Mouse (Mus musculus): Measurements from ENCODE around the gene Rem1.
A peak's percentile ranks its signal among the peaks of the same experiment; 100 is the strongest.

The Rem1 gene

DNA sequence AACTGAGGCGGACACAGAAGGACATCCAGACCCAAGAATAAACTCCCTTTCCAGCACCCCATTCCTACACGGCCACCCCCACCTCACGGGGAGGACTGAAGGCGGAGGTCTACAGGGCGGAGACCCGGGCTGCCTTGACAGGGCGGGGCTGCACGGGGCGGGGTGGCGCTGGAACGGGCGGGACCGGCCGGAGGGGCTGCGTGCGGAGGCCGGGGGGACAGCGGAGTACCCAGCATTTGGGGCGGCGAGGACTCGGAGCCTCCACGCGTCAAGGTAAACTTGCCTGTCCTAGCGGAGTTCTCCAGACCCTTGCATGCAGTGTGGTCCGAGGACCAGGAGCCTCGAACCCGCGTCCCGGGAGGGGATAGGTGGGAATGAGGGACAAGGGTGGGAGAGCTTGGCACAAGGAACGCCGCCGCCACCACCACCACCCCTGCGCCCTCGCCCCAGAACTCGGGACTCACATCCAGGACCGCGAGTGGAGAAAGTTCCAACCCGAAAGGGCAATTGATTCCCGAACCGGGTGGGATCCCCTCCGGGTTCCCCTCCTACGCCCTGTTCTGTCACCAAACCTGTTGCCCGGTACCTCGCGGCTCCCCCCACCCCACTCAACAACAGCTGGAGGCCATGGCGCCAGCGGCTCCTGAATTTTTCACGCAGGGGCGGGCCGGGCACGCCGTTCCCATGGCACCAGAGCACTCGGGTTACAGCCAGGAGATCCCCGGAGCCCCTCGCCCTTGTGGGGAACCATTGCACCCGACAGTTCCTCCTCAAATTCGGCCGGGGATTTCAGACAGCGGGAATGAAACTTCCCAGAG is at the start of gene Rem1:
TSS of gene Rem1 (plus strand) at position 178 of the 818 bp plus-strand sequence.
- no peak for DNase-seq (ENCODE audit: low read depth)

GRCm38 (mm10) chr2:152580107-152580506 is 46.6 kb upstream of the Rem1 start, which contains the start of gene Defb19:
TSS of gene Defb19 (minus strand) at chr2:152580312.
- DNase-seq (ENCODE audit: low read depth): no peak

- no peak for DNase-seq (ENCODE audit: low read depth)
These were observed 46.1 kb upstream of the Rem1 start for GRCm38 (mm10) chr2:152580612-152581011.

- DNase-seq (ENCODE audit: low read depth): peak; percentile 39
These were observed 39.7 kb upstream of the Rem1 start for GRCm38 (mm10) chr2:152586926-152587560.

- DNase-seq (ENCODE audit: low read depth): no peak
These were observed 38.3 kb upstream of the Rem1 start for GRCm38 (mm10) chr2:152588450-152588849.

DNA sequence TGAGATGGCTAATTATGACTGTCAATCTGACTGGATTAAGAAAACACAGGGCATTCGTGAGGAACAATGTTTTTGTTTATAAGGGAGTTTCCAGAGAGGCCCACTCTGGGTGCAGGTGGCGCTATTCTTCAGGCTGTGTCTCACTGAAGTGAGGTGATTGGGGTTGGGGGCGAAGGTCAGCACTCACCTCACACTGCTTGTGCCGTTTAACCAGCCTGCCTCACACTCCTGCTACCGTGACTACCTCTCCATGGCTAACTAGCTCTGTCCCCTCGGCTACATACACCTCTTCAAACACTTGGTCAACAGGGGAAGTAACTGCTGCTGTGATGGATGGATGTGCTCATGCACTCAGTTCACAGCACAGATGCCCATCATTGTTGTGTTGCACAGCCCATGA is 37.7 kb upstream of the Rem1 start:
- no peak for DNase-seq (ENCODE audit: low read depth)

- DNase-seq (ENCODE audit: low read depth): no peak
These were observed 27.5 kb upstream of the Rem1 start, which contains the start of gene Defb45 for GRCm38 (mm10) chr2:152599299-152599698. TSS of gene Defb45 (minus strand) at chr2:152599399.

- no peak for DNase-seq (ENCODE audit: low read depth)
These were observed 26.7 kb upstream of the Rem1 start for GRCm38 (mm10) chr2:152600076-152600475.

- peak; percentile 80 for DNase-seq (ENCODE audit: low read depth)
These were observed 25.3 kb upstream of the Rem1 start for GRCm38 (mm10) chr2:152601275-152601960.

GRCm38 (mm10) chr2:152604057-152604456 is 22.7 kb upstream of the Rem1 start, which contains the start of gene Defb36:
TSS of gene Defb36 (plus strand) at chr2:152604327.
- peak; percentile 37 for DNase-seq (ENCODE audit: low read depth)

GRCm38 (mm10) chr2:152607746-152608145 is 19.0 kb upstream of the Rem1 start:
- DNase-seq (ENCODE audit: low read depth): no peak

- no peak for DNase-seq (ENCODE audit: low read depth)
These were observed 18.0 kb upstream of the Rem1 start for GRCm38 (mm10) chr2:152608719-152609118.

- DNase-seq (ENCODE audit: low read depth): no peak
These were observed 14.6 kb upstream of the Rem1 start for GRCm38 (mm10) chr2:152612193-152612592.

DNA sequence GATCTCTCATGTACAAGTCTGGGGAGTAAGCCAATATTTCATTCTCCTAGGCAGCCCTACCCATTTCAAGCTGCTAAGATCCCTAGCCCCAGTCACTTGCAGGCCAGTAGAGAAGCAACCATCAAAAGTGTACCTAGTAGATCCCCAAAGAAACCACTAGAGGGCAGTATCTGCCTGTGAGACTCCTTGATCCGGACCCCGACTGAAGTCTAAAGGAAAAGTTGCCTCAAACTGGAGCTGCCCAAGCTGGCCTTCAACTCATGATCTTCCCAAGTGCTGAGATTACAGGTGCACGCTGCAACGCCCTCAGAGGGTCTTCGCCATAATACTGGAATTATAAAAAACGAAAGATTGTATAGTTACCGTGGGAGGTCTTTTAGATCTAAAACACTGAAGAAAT is 11.2 kb upstream of the Rem1 start:
- peak; percentile 83 for DNase-seq (ENCODE audit: low read depth)

GRCm38 (mm10) chr2:152616470-152616869 is 10.3 kb upstream of the Rem1 start:
- no peak for DNase-seq (ENCODE audit: low read depth)

GRCm38 (mm10) chr2:152617374-152617773 is 9.4 kb upstream of the Rem1 start:
- DNase-seq (ENCODE audit: low read depth): peak; percentile 63

- peak; percentile 19 for DNase-seq (ENCODE audit: low read depth)
These were observed 6.2 kb upstream of the Rem1 start for GRCm38 (mm10) chr2:152620367-152621134.

DNA sequence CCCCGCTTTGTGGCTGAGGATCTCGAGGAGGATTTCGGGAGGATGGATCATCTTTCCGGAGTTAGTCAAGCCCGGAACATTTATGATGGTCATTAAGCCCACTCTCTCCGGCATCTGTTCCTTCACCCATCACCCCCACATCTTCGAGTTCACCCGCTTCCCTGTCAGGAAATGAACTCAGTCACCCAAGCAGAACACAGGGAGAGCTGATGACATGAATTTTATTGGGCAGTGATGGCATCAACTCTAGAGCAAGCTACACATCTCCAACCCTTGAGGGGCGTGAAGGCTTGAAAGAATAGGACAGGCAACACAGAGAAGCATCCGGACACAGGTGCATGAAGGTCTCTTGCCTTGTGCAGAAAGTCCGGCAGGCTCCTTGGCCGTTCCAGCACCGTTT is 4.6 kb upstream of the Rem1 start:
- no peak for DNase-seq (ENCODE audit: low read depth)

- DNase-seq (ENCODE audit: low read depth): no peak
These were observed 3.8 kb upstream of the Rem1 start, which contains the start of gene Defb25 for GRCm38 (mm10) chr2:152622953-152623352. TSS of gene Defb25 (minus strand) at chr2:152623053.

GRCm38 (mm10) chr2:152624566-152624965 is 2.2 kb upstream of the Rem1 start:
- DNase-seq (ENCODE audit: low read depth): no peak

DNA sequence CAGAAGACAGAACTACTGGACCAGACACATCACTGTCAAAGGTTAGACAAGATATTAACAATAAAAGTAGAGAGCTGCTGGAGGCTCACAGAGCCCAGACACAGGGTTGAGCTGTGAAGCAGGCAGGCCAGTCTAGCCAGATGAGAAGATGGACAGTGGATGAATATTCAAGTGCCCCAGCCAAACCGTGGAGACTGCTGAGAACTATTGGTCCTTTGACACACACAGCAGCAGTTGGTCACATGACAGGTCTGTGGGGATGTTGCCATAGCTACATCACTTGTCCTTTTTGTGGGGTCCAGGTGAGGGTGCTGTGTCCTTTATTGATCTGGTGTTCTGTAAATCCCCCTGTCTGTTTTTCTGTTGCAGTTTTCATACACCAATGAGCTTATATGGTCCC is 1.5 kb upstream of the Rem1 start:
- DNase-seq (ENCODE audit: low read depth): no peak

- no peak for DNase-seq (ENCODE audit: low read depth)
These were observed 1.3 kb downstream of the Rem1 start for GRCm38 (mm10) chr2:152628066-152628465.
